Mouse (Mus musculus) fibroblast of lung, adult 2 months (primary cell): ENCODE data around the gene Fbxw10.

Source experiments
- DNase-seq: peaks from one replicate; pipeline ENCODE4 v3.0.0-alpha.2; 2011; ENCODE audit warnings: low read depth

The Fbxw10 gene

DNA sequence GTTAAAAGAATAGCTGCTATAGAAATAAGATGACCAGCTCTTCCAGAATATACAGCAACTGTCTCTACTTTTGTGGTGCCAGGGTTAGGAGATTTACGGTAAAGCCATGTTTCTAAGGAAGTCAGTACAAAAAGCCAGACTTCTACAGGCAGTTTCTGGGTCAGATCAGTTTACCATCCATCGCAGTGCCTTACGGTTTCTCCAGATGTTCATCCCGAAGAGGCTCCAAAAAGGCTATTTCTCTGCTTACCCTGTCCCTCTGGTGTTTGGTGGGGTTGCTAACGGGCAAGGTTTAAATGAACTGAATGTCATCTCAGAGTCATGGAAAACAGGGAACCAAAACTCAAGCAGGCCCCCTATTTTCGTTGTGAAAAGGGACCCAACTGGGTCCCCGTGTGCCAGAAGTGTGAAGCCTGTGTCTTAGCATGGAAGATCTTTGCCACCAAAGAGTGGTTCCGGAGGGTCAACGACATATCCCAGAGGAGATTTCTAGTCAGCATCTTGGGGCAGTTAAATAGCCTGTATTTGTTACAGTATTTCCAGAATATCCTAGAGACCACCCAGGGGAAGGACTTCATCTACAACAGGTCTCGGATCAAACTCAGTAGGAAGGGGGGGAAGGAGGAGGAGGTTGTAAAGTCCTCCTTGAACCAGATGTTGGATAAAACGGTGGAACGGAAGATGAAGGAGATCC is at the start of gene Fbxw10:
TSS of gene Fbxw10 (plus strand) at position 109 of the 694 bp plus-strand sequence.
- DNase-seq: no peak

DNA sequence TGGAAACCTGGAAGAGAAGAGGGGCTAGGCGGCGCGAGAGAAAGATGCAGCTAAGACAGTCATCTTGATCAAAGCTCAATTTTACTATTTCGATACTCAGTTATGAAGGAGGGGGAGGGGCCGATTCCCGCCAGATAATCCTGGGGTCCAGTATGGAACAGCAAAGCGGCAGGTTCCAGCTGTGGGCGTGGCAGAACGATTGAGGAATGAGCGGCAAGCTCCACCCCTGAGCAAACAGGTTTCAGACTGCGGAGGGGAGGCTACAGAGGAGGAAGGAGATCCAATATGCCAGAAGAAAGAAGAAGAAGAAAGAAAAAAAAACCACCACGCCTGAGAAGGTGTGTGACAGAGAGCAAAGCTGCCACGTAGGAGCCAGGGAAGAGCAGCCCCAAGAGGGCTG is 42.8 kb upstream of the Fbxw10 start:
- DNase-seq: no peak

DNA sequence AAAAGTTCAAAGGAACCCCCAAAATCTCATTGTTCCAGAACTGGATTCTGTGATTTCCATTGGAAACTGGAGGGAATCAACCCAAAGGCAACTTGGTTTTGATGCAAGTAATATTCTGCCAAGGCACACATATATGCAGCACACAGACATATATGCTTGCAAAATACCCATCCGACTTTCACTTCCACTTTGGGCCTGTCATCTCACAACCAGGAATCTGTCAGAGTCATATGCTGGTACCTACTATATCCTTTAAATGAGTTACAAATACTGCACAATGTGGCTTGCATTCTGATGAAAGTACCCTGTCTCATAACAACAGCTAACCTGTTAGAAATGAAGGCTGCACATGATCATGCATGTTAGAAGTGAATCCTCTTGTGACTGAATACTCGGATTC is 38.9 kb upstream of the Fbxw10 start:
- DNase-seq: no peak

DNA sequence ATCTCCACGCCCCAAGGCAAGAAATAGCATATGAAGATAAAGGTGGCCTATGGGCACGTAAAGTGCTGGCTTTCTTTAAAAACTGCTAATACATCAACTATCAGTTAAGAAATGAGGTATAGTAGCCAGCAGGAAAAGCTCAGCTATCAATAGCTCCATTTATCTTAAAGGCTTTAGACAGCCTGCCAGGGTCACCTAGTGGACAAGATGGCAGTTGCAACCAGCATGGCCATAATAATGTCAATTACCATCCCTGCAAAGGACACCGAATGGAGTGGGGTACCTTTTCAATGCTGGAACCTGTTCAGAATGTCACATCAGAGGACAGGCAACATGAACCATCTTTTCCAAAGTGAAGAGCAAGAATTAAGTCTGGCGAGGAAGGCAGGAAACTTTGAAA is 37.7 kb upstream of the Fbxw10 start:
- no peak for DNase-seq

DNA sequence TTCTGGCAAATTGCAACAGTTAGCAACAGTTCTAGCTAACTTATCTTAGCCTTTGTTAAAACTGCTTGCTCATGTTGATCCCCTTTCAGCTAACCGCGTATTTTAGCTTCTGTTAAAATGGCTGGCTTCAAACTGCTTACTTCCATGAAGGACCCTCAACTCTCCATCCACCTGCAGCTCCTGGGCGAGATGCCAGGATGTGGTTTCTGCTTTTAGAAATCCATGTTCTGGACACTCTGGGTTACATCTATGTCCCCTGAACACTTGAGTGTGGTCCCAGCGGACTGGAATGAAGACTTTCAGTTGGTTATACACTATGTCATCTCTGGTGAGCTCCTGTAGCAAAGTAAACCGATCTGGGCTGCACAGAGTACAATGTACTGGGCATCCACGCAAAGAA is 34.6 kb upstream of the Fbxw10 start:
- no peak for DNase-seq

DNA sequence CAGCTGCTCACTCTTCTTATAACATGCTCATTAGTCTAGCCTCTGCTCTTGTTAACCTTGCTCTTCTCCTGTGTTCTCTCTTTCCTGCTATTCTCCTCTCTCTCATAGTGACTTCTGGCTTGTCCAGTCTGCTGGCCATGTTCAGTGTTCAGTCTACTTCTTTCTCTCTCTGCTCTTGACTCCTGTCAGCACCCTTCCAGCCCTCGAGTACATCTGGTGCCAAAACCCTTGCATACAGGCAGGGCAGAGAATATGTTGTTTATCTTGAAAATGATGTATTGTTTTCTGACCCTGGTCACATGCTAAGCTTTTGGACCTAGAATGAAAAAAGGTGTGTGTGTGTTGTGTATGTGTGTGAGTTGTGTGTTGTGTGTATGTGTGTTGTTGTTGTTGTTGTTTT is 33.4 kb upstream of the Fbxw10 start:
- no peak for DNase-seq

DNA sequence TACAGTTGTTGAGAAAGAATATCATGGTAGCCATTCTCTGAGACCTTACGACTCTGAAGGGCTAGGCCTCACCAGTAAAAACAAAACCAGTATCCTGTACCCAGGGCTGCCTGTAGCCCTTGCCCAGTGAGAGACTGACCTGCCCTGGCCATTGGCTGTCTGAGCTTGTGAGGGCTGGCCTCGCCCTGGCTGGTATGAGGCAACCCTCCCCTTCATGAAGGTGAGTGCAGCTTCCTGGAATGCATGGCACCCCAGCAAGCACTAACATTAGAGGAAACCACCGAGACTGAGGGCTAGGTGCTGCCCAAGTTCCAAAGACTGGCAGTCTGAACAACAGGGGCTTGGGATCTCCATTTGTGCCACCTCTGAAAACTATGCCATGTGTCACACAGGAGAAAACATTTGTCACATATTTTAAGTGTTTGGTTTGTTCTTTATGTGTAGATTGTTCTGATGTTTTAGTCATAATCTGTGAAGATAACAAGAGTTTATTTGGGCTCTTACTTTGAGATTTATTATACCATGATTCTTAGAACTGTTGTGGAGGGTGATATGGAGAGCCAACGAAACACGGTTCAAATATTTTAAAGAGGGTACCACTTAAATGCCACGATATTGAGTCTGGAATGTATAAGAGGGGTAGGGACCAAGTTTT is 32.8 kb upstream of the Fbxw10 start:
- DNase-seq: no peak

DNA sequence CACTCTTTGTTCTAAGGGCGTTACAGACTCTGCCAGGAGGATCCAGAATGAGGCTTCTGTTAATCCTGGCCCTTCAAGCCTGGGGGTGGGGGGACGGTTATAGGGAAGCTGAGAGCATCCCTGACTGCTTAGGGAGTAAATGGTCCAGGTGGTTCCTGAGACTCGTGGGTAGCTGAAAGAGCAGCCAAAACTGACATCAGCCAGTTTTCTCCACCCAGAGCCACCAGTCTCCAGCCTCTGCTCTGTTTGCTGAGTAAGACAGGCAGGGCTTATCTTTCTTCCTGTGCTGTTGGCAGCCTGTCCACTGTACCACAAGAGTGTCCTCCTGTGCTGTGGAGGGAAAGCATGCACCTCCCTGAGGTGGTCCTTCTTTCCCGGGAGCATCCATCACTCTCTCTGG is 32.2 kb upstream of the Fbxw10 start:
- DNase-seq: no peak

DNA sequence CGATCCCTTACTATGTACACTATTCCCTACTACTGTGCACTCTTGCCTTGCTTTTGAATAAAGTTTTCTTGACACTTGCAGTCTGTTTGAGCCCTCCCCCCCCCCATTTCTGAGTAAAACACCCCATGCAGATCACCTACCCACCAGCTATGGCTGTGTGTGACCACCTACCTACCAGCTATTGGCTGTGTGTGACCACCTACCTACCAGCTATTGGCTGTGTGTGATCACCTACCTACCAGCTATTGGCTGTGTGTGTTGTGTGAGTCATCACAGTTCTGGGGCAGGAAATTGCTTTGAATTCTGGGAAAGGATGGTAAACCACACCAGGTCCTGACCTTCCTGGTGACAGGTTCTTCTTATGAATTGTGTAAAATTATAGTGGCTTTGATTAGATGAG is 31.4 kb upstream of the Fbxw10 start:
- DNase-seq: no peak

DNA sequence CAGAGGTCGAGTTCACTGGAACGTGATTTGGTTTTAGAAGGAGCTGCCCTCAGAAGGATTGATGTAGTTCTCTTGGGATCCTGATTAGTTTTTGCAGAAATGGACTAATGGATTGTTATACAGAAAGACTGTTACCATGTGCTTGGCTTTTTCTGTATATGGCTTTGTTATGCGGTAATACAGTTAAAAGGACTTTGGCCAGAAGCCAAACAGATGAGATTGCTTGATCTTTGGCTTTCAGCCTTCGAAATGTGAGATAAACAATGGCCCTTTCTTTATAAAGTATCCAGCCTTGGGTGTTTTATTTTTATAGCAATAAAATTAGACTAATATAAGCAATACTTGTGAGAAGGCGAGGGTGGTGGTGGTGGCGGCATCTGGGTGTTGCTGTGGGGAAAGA is 30.3 kb upstream of the Fbxw10 start:
- DNase-seq: no peak

DNA sequence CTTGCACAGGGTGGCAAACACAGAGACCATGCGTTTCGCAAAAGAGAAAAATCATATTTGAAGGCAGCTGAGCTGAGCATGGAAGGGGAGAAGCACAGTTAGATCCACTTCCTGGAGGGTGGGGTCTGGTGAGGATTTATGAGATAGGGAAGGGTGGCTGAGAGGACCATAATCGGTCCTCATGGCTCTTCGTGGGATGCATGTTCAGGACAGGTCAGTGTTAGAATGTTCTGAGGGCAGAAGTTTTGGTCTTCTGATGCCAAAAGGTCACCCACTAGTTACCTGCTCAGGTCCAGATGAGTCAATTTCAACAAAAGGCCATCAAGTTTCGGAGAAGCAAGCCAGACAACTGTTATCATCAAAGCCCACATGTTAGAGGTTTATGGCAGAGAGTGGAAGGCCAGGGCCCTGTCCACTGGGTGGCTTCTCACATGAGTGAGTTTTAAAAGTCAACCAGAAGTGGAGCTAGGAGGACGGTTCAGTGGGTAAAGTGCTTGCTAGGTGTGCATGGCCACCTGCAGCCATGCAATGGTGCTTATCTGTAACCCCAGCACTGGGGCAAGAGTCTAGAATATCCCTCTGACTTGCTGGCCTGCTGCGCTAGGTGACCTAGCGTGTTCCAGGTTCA is 27.7 kb upstream of the Fbxw10 start:
- DNase-seq: no peak

DNA sequence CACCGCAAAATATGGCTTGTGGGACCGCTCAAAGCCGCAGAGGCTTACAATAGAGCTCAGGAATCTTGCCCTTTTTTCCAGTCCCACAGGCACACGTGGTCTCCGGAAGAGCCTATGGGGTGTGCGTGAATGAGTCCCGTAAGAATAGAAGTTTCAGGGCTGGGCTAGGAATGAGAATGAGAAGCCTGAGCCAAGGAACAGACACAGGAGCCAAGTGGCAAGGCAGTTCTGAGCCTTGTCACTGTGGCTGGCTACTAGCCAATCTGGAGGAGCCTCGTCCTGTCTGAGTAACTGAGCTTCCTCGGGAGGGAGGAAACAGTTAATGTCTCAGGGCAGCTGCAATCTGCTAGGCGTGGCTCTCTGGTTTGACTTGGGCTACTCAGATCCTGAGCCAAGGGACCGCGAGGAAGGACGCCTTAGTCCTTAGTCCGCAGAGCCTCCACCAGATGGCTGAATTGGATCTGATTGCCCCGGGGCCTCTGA is 26.8 kb upstream of the Fbxw10 start, which contains the start of gene Trim16:
TSS of gene Trim16 (plus strand) at position 173 of the 483 bp plus-strand sequence.
- peak; percentile 66 for DNase-seq

DNA sequence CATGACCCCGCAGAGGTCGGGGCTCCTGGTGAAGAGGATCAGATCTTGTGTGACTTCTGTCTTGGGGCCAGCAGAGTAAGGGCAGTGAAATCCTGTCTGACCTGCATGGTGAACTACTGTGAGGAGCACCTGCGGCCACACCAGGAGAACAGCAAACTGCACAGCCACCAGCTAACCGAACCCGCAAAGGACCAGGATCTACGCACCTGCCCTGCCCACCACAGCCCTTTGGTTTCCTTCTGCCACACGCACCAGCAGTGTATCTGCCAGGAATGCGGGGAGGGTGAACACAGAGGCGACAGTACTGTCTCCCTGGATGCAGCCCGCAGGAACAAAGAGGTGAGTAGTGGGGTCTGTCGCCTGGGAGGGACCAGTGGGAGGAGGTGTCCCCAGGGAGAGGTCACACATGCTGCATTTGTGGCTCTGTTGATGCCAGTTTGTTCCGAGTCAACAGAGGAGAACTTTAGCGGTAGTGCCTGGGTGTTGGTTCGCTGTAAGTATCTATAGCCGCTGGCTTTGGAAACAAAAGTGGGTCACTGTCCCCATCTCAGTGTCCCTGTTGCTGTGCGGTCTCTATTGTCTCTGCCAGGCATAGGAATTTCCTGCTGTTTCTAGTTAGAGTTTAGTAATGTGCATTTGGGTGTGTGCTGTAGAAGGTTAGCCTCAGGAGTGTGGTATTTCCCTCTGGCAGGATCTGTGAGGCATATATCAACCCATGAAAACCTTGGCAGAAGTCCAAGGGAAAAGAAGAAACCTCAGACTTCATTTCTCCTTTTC is 26.0 kb upstream of the Fbxw10 start:
- no peak for DNase-seq

DNA sequence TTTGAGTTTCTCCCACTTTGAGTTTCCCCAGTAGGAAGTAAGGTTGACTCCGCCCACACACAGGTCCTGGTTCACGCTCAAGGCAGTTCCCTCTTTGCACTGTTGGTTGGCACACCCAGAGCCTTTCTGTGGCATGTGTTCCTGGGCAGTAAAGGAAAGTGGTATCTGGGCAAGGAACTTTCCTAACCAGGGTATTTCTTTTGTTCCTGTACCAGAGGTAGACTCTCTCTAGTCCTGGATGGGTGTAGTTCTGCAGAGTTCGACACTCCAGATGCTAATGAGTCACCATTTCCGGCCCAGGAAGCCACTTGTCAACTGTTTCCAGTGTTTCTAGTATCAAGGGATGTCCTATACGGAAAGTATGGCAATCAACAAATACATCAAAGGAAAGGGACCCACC is 25.0 kb upstream of the Fbxw10 start:
- no peak for DNase-seq

DNA sequence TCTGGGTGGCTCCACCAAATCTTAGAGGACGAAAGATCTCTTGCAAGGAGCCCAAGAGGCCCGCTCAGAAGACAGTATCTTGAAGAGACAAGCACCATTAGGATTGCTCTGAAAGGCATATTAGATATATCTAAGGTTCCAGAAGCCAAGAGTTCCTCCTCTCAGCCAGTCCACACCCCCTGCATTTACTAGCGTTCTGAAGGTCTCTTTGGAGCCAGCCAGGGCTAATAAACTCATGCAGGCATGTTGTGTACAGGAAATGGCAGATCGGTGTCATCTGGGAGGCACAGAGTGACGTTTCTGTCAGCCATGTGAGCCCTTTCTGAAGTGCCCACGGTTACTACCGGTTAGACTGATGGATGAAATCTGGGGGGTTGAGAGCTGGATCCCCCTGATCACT is 22.7 kb upstream of the Fbxw10 start:
- DNase-seq: no peak

DNA sequence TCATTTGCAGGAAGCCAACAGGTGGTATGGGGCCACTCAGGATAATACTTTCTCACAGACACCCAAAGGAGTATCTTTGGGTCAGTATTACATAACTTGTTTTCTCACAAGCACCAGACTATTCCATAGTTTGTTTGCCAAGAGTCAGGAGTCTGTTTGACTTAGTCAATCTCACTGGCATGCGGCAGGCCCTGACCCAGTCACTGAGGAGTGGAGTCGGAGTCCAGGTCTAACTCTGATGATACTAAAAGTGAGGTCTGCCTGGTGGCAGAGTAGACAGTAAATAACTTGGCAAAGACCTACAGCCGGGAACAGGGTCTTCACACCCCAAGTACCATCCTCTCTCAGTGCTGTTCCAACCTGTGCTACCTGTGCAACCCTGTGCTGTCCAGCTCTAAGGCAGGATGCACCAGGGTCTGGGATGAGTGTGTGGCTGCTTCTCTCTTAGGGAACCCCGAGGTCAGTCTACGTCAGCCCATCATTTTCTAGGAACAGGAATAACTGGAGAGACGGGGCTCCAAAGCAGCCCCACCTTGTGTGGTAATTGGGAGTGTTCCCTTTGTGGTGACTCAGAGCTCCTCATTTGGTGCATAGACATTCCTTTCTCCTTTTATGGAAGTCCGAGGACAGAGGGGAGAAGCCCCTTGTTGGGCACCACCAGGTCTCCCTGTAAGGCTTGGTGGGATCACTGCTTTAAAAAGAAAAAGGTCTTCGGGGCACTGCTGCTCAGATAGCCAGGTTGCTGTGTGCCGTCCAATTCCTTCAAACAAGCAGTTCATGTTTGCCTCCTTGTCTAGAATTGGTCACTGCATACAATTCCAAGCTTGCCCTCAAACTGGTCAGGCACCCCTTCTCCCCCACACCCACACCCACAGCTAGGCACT is 21.4 kb upstream of the Fbxw10 start:
- no peak for DNase-seq

DNA sequence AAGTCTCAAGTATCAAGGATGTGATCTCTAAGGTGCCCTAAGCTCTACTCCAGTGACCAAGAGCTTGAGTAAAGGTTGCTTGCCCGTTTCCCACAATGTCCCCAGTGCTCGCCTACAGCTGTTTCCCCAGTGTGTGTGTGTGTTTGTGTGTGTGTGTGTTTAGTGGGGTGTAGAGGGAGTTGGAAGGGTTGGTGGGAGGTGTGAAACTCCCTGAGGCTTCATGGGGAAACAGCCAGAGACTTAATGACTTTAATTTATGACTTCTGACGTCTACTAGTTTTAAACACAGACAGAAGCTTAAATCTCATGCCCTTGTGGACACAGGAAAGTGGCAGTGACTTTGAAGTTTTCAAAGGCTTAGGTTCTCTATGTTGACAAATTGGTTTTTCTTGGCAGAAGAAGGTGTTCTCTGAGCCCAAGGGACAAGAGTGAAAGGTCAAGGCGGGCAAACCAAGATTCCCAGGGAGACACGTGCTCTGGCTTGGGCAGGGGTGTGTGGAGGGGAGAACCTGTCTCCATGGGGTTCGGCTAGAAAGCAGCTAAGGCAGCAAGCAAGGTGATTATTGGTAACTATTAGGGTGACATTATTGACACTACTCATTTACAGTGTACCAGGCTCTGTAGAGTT is 20.6 kb upstream of the Fbxw10 start:
- DNase-seq: no peak

DNA sequence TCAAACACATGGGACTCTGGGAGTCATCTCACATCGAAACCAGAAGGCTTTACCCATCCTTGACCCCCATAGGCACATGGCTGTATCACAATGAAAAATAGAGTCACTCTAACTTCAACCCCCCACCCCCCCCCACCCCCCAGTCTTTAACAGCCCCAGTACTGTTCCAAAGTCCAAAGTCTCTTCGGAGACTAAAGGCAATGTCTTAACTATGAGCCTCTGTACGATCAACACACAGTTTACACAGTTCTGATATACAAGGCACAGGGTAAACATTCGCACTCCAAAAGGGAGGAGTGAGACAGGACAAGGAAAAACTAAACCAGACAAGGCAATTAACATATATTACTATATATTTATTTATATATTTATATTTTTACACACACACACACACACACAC is 19.7 kb upstream of the Fbxw10 start:
- DNase-seq: no peak

DNA sequence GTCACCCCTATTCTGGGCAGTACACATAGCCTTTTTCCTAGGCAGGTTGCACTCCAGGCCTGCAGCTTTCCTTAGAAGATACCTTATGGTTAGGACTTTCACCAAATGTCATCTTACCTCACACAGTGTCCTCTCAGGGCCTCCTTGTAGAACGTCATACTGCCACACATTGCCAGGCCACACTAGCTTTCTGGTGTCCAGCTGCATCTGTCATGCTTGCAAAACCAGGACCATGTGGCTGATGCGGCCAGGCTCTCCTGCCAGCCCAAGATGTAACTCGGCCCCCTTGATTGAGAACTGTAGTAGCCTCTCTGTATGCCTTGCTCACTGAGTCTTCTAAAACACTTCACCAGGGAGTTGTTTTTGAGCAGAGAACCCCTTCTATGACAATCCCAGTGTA is 19.0 kb upstream of the Fbxw10 start:
- no peak for DNase-seq

DNA sequence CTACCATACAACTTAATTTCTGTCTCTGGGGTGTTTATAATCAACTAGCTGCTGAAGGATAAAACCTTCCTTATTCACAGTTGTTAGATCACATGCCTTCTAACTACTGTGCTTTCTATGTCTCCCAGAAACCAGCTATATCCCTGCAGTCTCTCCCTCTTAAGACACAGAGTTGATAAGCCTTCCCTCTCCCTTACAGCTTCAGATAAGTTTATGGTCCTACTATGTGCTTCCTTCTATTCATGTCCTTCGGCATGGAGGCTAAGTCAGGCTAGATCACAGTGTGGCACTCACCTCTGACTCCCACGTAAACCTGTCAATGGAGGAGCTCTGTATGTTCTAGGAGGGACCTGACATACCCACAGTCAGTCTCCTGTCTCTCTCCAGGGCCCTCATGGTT is 16.5 kb upstream of the Fbxw10 start:
- DNase-seq: no peak

DNA sequence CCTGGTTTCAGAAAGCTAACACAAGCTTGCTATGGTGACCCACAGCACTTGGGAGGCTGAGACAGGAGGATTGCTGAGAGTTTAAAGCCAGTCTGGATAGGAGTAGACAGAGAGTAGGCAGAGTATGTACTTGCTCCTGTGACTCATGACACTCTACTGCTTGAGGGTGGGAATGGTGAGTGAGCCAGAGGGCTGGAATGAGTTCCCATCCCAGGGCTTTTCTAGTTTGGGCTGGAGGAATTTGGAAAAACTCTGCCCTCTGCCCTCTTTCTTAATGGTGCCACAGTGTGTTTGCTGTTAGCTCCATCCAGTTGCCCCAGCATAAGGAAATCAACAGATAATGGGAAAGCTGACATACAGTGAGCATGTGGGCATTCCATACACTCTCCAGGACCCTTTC is 15.0 kb upstream of the Fbxw10 start:
- no peak for DNase-seq
